Mouse (Mus musculus) kidney, postnatal 0 days (tissue): ENCODE data around the gene Odf3l1. TPM values are rescaled to one million over a fixed set of nuclear protein-coding genes. Genes with fewer than 3 reads are reported as not detected.

Experiments used
- ATAC-seq: fragments of 200-750 bp; cut with Nextera tagmentation; replicated peaks from 2 replicates; pipeline ENCODE4 v1.8.0; 2017; ENCODE audit warnings: low read depth, moderate number of reproducible peaks, moderate TSS enrichment, moderate library complexity; ENCODE audit not compliant: low FRiP score
- DNase-seq: peaks from one replicate; pipeline ENCODE4 v3.0.0-alpha.2; 2016; ENCODE audit warnings: low spot score
- H3K27ac ChIP-seq: fragments of 300-500 bp; sonication (generic); 2 replicates; pipeline ENCODE4 v1.5.1; 2014; ENCODE audit warnings: mild to moderate bottlenecking
- H3K27me3 ChIP-seq: fragments of 300-500 bp; sonication (generic); 2 replicates; pipeline ENCODE4 v1.6.1; 2014; ENCODE audit warnings: low read length, mixed read lengths; ENCODE audit not compliant: insufficient read depth
- H3K36me3 ChIP-seq: fragments of 300-500 bp; sonication (generic); 2 replicates; pipeline ENCODE4 v1.6.1; 2014; ENCODE audit warnings: low read length, mixed read lengths; ENCODE audit not compliant: insufficient read depth
- H3K4me1 ChIP-seq: fragments of 300-500 bp; sonication (generic); replicated peaks from 2 replicates; pipeline ENCODE4 v1.6.1; 2014; ENCODE audit warnings: antibody characterized with exemption, low read length, mixed read lengths; ENCODE audit not compliant: insufficient read depth
- H3K4me2 ChIP-seq: fragments of 300-500 bp; sonication (generic); 2 replicates; pipeline ENCODE4 v1.6.1; 2014; ENCODE audit warnings: mild to moderate bottlenecking, low read length, moderate library complexity, mixed read lengths
- H3K4me3 ChIP-seq: fragments of 300-500 bp; sonication (generic); replicated peaks from 2 replicates; pipeline ENCODE4 v1.5.1; 2014; ENCODE audit warnings: low read depth, low read length
- H3K9ac ChIP-seq: fragments of 300-500 bp; sonication (generic); 2 replicates; pipeline ENCODE4 v1.6.1; 2014; ENCODE audit warnings: low read depth, low read length
- H3K9me3 ChIP-seq: fragments of 300-500 bp; sonication (generic); replicated peaks from 2 replicates; pipeline ENCODE4 v1.6.1; 2016; ENCODE audit warnings: low read length, inconsistent platforms, mixed read lengths
- CTCF ChIP-seq: IDR thresholded peaks from 2 replicates; pipeline ENCODE4 v1.5.1; 2016; ENCODE audit warnings: antibody characterized with exemption, low read depth, mild to moderate bottlenecking, moderate library complexity
- WGBS: fragments of 180-500 bp; shearing (Covaris S2); extraction: QIAGEN DNeasy Blood & Tissue Kit; methylation state at CpG from one replicate; pipeline ENCODE4 v1.1.7; 2014; 5-methylcytosine and 5-hydroxymethylcytosine counted together
- polyA plus RNA-seq: library from polyadenylated mRNA; unstranded; fragments of >200 nt; fragmentation: Nextera tagmentation; extraction: Ambion mirVana; gene quantifications from 2 replicates; pipeline ENCODE4 v1.2.1, GENCODE M21; 2015

Gene Odf3l1
- polyA plus RNA-seq, 1 experiment from 2014 or later, result 0.11 TPM

DNA sequence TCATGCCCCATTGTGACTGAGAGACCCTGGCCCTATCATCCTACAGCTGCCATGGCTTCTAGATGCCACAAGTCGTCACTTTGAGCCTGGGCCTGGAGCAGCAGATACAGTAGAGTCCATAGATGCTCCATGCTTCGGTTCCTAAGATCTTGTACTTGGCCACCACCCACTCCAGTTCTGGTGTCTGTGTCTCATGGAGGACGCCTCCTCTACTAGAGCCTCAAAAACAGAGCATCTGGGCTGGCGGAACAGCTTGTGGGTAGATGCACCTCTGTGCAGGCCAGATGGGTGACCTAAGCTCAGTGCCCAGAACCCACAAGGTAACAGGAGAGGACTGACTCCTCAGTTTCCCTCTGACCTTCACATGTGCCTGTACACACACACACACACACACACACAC is 19.8 kb upstream of the Odf3l1 start:
- H3K9ac ChIP-seq, result no peak overlapping the region
- 89% methylated on average over 4 of the region's 4 CpGs for WGBS
- no peak for ATAC-seq

DNA sequence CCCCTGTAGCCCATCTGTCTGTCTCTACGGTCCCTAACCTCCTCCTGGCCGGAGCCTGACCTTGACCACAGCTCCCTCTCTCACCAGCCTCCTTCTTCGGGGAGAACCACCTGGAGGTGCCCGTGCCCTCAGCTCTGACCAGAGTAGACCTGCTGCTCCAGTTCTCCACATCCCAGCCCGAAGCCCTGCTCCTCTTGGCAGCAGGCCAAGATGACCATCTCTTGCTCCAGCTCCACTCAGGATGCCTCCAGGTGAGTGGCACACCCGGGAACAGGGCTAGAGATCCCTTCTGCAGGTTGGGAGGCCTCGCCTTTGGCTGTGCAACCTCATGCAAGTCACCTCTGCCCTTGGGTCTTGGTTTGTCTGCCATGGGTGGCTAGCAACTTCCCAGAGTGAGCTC is 19.0 kb upstream of the Odf3l1 start:
- no peak overlapping the region for H3K9ac ChIP-seq
- no peak for DNase-seq
- WGBS, result 62% methylated on average over 7 of the region's 7 CpGs
- no peaks in the 10 kb centered on the region for H3K27me3 ChIP-seq
- TF ChIP-seq CTCF, result no peak
- H3K9me3 ChIP-seq, result no peaks in the 10 kb centered on the region
- no peak overlapping the region for H3K4me2 ChIP-seq
- peaks cover 18% of the 10 kb centered on the region for H3K36me3 ChIP-seq
- no peak overlapping the region for H3K4me3 ChIP-seq
- 0 out of 2 replicates have a peak, but pooled peaks cover 3% of the 10 kb centered on the region for H3K4me1 ChIP-seq
- no peak for ATAC-seq
- H3K27ac ChIP-seq, result no peak overlapping the region

More for the DNA sequence above, 19.8 kb upstream of the Odf3l1 start:
- no peak overlapping the region for H3K4me2 ChIP-seq
- H3K36me3 ChIP-seq, result peaks cover 24% of the 10 kb centered on the region
- no peak for TF ChIP-seq CTCF
- H3K27ac ChIP-seq, result no peak overlapping the region
- H3K4me1 ChIP-seq, result 0 out of 2 replicates have a peak, but pooled peaks cover 3% of the 10 kb centered on the region
- no peak overlapping the region for H3K4me3 ChIP-seq
- no peaks in the 10 kb centered on the region for H3K9me3 ChIP-seq
- no peaks in the 10 kb centered on the region for H3K27me3 ChIP-seq
- no peak for DNase-seq

DNA sequence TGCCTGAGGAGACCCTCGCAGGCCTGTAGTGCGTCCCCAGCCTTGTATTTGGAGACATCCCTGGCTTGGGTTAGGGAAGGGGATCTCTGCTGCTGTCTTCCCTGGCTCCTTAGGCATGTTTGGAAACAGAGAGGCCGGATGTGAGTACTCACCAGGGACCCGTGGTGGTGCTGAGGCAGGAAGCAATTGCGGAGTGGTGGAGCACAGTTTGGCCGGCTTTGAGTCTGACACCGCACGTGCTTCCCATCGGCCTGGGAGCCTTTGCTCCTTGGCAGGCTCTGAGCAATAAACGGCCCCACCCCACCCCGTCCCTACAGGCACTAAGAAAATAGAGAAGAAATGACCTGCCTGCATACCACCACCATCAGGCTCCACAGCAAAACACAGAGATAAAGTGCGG is 18.3 kb upstream of the Odf3l1 start:
- no peaks in the 10 kb centered on the region for H3K9me3 ChIP-seq
- WGBS, result 41% methylated on average over 12 of the region's 12 CpGs
- no peak overlapping the region for H3K4me3 ChIP-seq
- ATAC-seq (no peak), DNase-seq (no peak)
- H3K4me1 ChIP-seq, result 0 out of 2 replicates have a peak, but pooled peaks cover 3% of the 10 kb centered on the region
- no peak overlapping the region for H3K27ac ChIP-seq
- no peak for TF ChIP-seq CTCF
- H3K9ac ChIP-seq, result no peak overlapping the region
- no peaks in the 10 kb centered on the region for H3K27me3 ChIP-seq
- peaks cover 12% of the 10 kb centered on the region for H3K36me3 ChIP-seq
- no peak overlapping the region for H3K4me2 ChIP-seq

DNA sequence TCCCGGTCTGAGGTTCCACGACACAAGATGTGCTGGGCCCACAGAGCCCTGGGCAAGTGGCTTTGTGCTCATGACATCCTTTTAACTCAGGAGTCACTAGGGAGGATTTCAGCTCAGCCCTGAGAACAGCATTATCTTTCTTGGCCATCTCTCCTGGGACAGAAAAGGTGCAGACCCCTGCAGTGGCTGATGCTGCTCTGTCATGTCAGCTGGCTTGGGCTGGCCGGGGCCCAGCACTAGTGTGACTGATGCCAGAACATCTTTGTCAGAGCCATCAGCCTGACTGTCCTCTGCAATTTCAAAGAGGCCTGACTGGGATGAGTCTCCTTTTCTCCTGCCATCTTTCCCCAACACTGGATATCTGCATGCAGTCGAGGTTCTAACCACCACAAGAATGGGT is 17.8 kb upstream of the Odf3l1 start:
- H3K27ac ChIP-seq, result no peak overlapping the region
- no peaks in the 10 kb centered on the region for H3K9me3 ChIP-seq
- H3K36me3 ChIP-seq, result peaks cover 8% of the 10 kb centered on the region
- no peak overlapping the region for H3K4me3 ChIP-seq
- no peaks in the 10 kb centered on the region for H3K27me3 ChIP-seq
- H3K4me1 ChIP-seq, result 0 out of 2 replicates have a peak, but pooled peaks cover 3% of the 10 kb centered on the region
- no peak for TF ChIP-seq CTCF
- no peak overlapping the region for H3K9ac ChIP-seq
- 64% methylated on average over 4 of the region's 4 CpGs for WGBS
- DNase-seq (no peak), ATAC-seq (no peak)
- no peak overlapping the region for H3K4me2 ChIP-seq

DNA sequence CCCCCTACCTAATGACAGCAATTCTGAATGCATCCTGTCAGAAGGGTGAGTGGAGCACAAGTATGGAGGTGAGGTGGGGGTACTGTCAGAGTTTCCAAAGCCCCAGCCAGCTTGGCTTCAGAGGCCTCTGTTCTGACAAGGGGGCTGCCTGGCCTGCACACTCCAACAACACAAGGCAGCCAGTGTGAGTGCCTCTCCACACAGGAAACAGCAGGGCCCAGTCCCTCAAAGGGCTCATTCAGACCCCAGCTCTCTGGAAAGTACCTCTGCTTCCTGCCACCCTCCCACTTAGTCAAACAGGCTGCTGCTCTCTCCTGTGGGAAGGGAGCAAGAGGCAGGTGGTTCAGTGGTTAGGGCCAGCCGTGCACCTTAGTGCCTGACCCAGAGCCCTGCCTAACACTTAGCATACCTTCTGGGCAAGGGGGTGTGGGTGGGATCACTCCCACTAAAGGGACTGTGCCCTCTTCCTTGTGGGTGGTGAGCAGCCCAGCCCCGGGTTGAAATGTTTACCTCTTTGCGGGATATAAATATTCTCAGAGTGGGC is 17.1 kb upstream of the Odf3l1 start:
- Histone ChIP-seq H3K4me2 (no peak overlapping the region), H3K27me3 (no peaks in the 10 kb centered on the region), H3K36me3 (0 out of 2 replicates have a peak, but pooled peaks cover under 1% of the 10 kb centered on the region), H3K4me1 (peaks cover 8% of the 10 kb centered on the region), H3K27ac (no peak overlapping the region), H3K4me3 (no peak overlapping the region), H3K9me3 (no peaks in the 10 kb centered on the region), H3K9ac (no peak overlapping the region)
- 57% methylated on average over 3 of the region's 3 CpGs for WGBS
- DNase-seq, result no peak
- ATAC-seq, result no peak
- no peak for TF ChIP-seq CTCF

DNA sequence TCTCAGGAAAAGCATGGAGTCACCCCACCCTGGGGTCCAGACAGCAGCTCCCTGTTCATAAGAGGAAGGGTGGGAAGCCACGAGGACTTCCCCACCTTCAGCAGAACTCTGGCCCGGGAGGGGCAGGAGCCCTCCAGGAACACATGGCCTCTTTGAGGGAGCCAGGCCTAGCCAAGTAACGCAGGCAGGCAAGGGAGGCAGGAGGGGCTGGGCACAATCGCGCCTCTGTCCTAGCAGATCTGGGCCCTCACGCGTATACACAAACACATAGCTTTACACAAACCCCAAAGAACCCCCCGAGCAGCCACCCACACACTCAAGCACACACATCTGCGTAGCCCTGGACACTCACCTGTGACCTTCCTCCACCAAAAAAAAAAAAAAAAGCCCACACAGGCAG is 16.3 kb upstream of the Odf3l1 start:
- DNase-seq (no peak), ATAC-seq (no peak)

DNA sequence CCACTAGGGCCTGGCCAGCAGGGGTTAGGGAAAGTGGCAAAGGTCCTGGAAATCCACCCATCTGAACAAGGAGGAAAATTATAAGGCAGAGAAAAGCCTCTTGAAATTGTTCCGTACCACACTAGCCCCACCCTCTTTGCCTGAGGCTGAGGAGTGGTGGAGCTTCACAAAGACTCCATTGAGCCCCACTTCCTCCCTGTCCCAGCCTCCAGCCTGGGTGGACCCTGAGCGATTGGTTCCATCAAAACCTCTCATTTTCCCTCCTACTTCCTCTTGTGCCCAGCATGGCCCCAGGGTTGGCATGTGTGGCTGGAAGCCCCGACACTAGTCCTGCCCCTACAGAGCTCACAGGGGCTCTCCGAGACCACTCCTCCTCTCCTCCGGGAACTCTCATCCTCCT is 12.8 kb upstream of the Odf3l1 start:
- 84% methylated on average over 5 of the region's 5 CpGs for WGBS
- H3K9me3 ChIP-seq, result no peaks in the 10 kb centered on the region
- no peak for DNase-seq
- H3K4me1 ChIP-seq, result peaks cover 20% of the 10 kb centered on the region
- no peaks in the 10 kb centered on the region for H3K36me3 ChIP-seq
- H3K9ac ChIP-seq, result no peak overlapping the region
- no peak for ATAC-seq
- no peak overlapping the region for H3K4me2 ChIP-seq
- H3K27me3 ChIP-seq, result no peaks in the 10 kb centered on the region
- no peak for TF ChIP-seq CTCF
- H3K27ac ChIP-seq, result no peak overlapping the region
- H3K4me3 ChIP-seq, result no peak overlapping the region

More for the DNA sequence above, 16.3 kb upstream of the Odf3l1 start:
- H3K9me3 ChIP-seq, result no peaks in the 10 kb centered on the region
- TF ChIP-seq CTCF, result no peak
- H3K9ac ChIP-seq, result no peak overlapping the region
- peaks cover 11% of the 10 kb centered on the region for H3K4me1 ChIP-seq
- H3K27me3 ChIP-seq, result no peaks in the 10 kb centered on the region
- 40% methylated on average over 9 of the region's 9 CpGs for WGBS
- no peak overlapping the region for H3K4me2 ChIP-seq
- H3K27ac ChIP-seq, result no peak overlapping the region
- no peaks in the 10 kb centered on the region for H3K36me3 ChIP-seq
- H3K4me3 ChIP-seq, result no peak overlapping the region
